Mouse (Mus musculus) mature B cell (primary cell): ENCODE data around the gene 4930469K13Rik.

Experiments used
- in situ Hi-C: fragments of 300-500 bp; cut with MboI; formaldehyde crosslinking; loops from 2 replicates; pipeline ENCODE4 v1.14.3; 2019

Gene 4930469K13Rik

DNA sequence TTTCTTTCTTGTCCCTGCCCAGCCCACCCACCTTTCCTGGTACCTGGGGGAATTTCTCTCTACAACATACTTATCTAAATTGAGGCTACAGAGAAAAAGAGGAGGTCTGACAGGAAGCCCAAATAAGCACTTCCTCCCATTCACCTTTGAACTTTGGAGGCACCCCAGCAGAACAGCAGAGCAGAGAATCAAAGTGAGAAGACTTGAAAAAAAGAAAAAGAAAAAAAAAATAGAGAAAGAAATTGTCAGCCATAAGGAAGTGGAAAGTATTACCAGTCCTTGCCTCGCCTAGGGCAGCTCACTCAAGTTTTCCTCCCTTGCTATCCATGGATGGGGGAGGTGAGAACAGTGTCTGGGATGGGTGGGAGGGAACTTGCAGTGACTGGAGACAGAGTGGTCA lies 55.5 kb downstream of the 4930469K13Rik start:
- in situ Hi-C loops, result no loop called here

GRCm38 (mm10) chr11:34040061-34040460 lies 58.3 kb downstream of the 4930469K13Rik start:
- in situ Hi-C loops, result no loop called here

DNA sequence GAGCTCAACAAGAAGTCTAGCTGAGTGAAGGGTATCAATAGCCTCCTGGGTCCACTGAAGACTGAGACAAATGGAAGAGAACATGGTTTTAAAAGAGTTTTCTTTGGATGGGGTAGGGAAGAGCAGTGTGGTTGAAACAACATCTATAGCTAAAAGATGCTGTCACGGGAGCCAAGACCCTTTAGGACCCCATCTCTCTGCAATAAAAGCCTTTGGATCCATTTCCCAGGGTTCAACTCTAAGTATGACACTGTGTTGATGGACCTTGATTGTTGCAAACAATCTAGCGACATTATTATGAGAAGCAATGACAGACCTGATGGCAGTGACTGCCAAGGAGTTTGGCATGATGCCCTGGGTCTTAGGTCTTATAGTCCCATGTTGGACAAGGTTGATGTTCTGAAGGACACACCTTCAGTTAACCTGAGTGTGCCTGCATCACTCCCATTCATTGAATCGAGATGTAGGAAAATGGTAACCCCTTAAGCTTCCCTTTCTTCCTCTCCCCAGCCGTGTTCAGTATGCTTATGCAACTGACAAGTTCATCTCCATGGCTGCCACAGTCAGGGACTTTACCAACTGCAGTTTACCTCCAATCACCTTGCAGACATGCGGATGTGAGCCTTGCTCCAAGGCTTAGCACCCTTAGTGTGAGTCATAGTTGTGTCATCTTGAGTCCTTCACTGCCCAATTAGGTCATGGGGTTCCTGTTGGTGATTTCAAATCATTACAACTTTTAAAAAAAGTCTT lies 62.3 kb downstream of the 4930469K13Rik start:
- in situ Hi-C loops, result no loop called here

- in situ Hi-C loops, result no loop called here
Observed at GRCm38 (mm10) chr11:34034794-34035193, 63.6 kb downstream of the 4930469K13Rik start.

- in situ Hi-C loops, result no loop called here
Observed at GRCm38 (mm10) chr11:34034008-34034505, 64.3 kb downstream of the 4930469K13Rik start.

- in situ Hi-C loops, result no loop called here
Observed at GRCm38 (mm10) chr11:34031015-34031805, 67.1 kb downstream of the 4930469K13Rik start.

- in situ Hi-C loops, result no loop called here
Observed at GRCm38 (mm10) chr11:34029658-34030057, 68.7 kb downstream of the 4930469K13Rik start.

DNA sequence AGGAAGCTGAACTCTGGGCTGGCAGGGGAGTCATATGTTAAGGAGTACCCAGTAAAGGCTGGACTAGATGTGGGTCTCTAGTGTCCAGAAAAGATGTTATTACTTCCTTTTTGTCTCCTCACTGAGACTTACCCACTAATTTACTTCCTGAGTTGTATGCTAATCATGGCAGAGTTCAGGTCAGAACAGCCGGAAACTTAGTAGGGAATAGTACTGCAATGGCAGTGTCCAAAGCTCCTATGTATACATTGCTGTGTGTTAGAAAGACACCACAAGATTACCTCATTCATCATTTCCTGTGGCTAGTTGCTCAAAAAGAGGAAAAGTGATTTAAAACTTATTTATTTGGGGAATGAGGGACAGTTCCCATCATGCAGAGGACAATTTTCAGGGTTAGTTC lies 73.3 kb downstream of the 4930469K13Rik start:
- in situ Hi-C loops, result no loop called here

DNA sequence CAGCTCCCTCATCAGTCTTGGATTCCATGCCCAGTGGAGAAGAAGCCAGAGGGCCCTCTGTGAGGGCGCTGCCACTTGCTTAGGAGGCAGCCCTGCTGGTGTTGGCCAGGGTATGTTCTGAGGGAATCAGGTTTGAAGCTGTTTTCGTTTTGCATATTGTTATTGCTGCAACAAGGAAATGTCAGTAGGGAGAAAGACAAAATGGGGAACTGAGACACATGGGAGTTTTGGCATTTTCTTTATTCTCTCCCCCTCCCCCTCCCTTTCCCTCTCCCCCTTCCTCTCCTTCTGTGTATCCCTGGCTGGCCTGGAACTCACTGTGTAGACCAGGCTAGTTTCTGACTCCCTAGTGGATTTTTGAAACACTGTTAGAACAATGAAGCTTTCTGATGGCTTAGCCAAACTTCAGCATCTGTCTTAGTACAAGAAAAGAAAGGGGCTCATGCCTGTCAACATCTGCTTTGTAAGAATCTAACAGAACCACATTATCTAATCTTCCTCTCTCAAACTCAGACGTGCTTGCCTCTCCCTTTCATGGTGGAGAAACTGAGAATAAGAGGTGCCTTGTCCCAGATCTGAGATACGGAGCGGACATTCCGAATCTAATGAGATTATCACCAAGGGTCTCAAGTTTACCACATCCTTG lies 86.2 kb downstream of the 4930469K13Rik start:
- in situ Hi-C loops, result no loop called here

DNA sequence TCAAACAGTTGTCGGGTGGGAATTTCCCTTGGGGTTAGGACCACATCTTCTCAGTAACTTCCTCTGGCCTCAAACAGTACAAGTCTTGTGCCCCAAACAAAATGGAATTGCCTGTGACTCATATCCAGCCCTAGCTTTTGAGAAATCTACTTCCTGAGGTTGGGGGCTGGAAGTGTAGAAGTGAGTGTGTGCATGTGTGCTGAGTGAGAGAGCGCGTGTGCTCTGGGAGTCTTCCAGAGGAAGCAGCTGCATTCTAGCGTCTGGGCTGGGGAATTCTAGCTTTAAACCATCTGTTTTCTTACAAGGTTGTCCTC lies 87.5 kb downstream of the 4930469K13Rik start:
- in situ Hi-C loops, result no loop called here

- in situ Hi-C loops, result no loop called here
Observed at GRCm38 (mm10) chr11:34010133-34010858, 88.1 kb downstream of the 4930469K13Rik start.

- in situ Hi-C loops, result no loop called here
Observed at GRCm38 (mm10) chr11:34009316-34010087, 88.9 kb downstream of the 4930469K13Rik start.

DNA sequence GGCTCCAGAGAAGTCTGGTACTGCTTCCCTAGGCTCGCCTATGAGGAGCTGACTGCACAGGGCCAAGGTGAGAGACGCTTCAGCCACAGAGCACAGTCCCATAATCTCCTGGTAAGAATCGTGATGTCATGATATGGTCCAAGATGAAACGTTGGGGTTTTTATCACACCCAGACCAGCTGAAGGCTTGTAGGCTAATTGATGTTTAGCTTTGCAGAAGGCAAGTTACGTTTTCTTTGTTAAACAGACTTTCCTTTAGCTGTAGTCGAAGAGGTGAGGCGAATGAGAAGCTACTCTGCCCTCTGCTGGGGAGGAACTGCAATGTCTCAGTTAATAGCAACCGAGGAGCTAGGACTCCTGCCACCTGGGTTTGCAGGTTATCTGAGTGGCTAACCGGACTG lies 89.7 kb downstream of the 4930469K13Rik start:
- in situ Hi-C loops, result no loop called here

DNA sequence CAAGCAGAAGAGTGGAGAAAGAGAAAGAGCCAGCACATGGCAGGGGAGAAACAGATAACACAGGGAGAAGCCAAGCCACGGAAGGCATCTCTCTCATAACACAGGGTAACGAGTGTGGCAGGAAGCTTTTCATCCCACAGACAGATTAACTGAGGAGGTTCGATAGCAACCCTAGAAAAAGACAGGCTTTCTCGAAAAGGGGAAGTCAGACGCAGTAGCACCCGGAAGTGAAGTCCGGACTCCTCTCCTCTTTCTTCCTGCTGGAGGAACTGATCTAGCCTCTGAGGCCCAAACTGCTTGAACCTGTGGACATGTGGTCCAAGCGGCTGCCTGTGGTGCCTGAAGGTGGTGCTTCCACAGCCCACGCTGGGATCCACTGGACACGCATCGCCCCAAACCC lies 90.1 kb downstream of the 4930469K13Rik start:
- in situ Hi-C loops, result no loop called here

- in situ Hi-C loops, result no loop called here
Observed at GRCm38 (mm10) chr11:34007616-34008015, 90.7 kb downstream of the 4930469K13Rik start.

- in situ Hi-C loops, result no loop called here
Observed at GRCm38 (mm10) chr11:34002593-34002965, 95.8 kb downstream of the 4930469K13Rik start.

DNA sequence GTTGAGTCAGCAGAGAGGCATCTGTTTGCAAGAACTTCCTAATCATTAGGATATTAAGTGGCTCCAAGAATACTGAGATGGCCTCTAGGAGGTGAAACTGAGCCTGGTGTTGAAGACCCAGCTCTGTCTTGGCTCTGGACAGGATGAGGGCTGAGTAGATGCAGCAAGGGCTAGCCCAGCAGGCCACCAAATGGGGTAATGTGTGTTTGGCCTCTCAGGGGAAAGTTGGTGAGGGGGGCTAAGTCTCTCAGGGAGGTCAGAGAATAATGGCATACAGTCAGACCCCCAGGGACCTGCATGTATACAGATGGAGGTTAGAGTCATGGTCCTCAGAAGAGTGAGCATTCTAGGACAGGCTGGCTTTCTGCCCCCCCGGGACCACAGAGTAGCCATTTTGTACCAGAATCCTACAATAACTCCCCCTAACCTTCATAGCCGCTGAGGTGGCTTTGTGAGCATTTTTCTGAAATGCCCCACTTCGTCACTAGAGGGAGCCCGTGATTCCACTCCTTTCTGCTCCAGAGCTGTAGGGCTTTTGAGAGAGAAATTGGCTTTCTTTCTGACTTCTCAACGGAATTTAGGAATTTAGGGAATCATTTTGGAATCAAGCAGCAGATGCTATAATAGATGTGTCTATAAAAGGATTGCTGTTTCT lies 96.3 kb downstream of the 4930469K13Rik start:
- in situ Hi-C loops, result no loop called here

- in situ Hi-C loops, result no loop called here
Observed at GRCm38 (mm10) chr11:34000416-34000815, 97.9 kb downstream of the 4930469K13Rik start.

- in situ Hi-C loops, result no loop called here
Observed at GRCm38 (mm10) chr11:33998244-33998643, 100.1 kb downstream of the 4930469K13Rik start.

DNA sequence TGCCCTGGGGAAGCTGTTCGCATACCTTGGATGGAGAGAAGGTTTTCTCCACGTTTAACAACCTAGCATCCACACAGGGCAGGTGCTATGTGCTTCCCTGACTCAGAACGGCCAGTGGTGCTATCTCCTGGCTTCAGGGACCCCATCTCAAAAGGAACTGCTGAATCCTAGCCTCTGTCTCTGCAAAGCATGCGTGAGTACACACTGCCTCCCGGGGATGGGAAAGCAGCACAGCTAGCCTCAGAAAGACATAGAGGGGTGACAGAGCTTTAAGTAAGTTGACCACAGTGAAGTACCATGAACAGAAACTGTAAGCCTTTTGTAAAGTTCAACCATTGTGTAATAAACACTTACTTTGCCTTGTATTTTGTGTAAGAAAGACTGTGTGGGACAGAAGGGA lies 104.9 kb downstream of the 4930469K13Rik start:
- in situ Hi-C loops, result no loop called here

- in situ Hi-C loops, result no loop called here
Observed at GRCm38 (mm10) chr11:33992938-33993337, 105.4 kb downstream of the 4930469K13Rik start, which contains the start of gene Kcnip1. Kcnip1 (minus strand) TSS chr11:33993152.
